Mouse (Mus musculus) limb, embryonic 13.5 days (tissue): Measurements from ENCODE around the gene Hic1. TPM values are rescaled to one million over a fixed set of nuclear protein-coding genes. Genes with fewer than 3 reads are reported as not detected.

ENCODE experiments used
- ATAC-seq: fragments of 200-750 bp; cut with Nextera tagmentation; 2 replicates; pipeline ENCODE4 v1.8.0; 2017; ENCODE audit warnings: low read depth, moderate number of reproducible peaks, moderate TSS enrichment; ENCODE audit not compliant: low FRiP score
- H3K27ac ChIP-seq: fragments of 300-500 bp; sonication (generic); 2 replicates; pipeline ENCODE4 v1.5.1; 2015; ENCODE audit warnings: inconsistent platforms, mild to moderate bottlenecking, moderate library complexity
- H3K27me3 ChIP-seq: fragments of 300-500 bp; sonication (generic); 2 replicates; pipeline ENCODE4 v1.6.1; 2015; ENCODE audit warnings: mild to moderate bottlenecking, inconsistent platforms
- H3K36me3 ChIP-seq: fragments of 300-500 bp; sonication (generic); 2 replicates; pipeline ENCODE4 v1.6.1; 2015; ENCODE audit warnings: inconsistent platforms, mild to moderate bottlenecking, moderate library complexity
- H3K4me1 ChIP-seq: fragments of 300-500 bp; sonication (generic); 2 replicates; pipeline ENCODE4 v1.6.1; 2015; ENCODE audit warnings: inconsistent platforms
- H3K4me2 ChIP-seq: fragments of 300-500 bp; sonication (generic); replicated peaks from 2 replicates; pipeline ENCODE4 v1.6.1; 2015; ENCODE audit warnings: inconsistent platforms, mild to moderate bottlenecking, moderate library complexity
- H3K4me3 ChIP-seq: fragments of 300-500 bp; sonication (generic); 2 replicates; pipeline ENCODE4 v1.5.1; 2015; ENCODE audit warnings: moderate library complexity, mild to moderate bottlenecking, inconsistent platforms
- H3K9ac ChIP-seq: fragments of 300-500 bp; sonication (generic); 2 replicates; pipeline ENCODE4 v1.6.1; 2015; ENCODE audit warnings: mild to moderate bottlenecking, inconsistent platforms
- H3K9me3 ChIP-seq: fragments of 300-500 bp; sonication (generic); 2 replicates; pipeline ENCODE4 v1.6.1; 2016; ENCODE audit warnings: inconsistent platforms
- WGBS: fragments of 180-500 bp; shearing (Covaris S2); methylation state at CpG from one replicate; pipeline ENCODE4 v1.1.7; 2015; 5-methylcytosine and 5-hydroxymethylcytosine counted together
- polyA plus RNA-seq: library from polyadenylated mRNA; unstranded; fragments of >200 nt; fragmentation: Nextera tagmentation; extraction: Ambion mirVana; gene quantifications from 2 replicates; pipeline ENCODE4 v1.2.1, GENCODE M21; 2015

Gene Hic1
- polyA plus RNA-seq, 1 experiment from 2014 or later, result 28.2 TPM

DNA sequence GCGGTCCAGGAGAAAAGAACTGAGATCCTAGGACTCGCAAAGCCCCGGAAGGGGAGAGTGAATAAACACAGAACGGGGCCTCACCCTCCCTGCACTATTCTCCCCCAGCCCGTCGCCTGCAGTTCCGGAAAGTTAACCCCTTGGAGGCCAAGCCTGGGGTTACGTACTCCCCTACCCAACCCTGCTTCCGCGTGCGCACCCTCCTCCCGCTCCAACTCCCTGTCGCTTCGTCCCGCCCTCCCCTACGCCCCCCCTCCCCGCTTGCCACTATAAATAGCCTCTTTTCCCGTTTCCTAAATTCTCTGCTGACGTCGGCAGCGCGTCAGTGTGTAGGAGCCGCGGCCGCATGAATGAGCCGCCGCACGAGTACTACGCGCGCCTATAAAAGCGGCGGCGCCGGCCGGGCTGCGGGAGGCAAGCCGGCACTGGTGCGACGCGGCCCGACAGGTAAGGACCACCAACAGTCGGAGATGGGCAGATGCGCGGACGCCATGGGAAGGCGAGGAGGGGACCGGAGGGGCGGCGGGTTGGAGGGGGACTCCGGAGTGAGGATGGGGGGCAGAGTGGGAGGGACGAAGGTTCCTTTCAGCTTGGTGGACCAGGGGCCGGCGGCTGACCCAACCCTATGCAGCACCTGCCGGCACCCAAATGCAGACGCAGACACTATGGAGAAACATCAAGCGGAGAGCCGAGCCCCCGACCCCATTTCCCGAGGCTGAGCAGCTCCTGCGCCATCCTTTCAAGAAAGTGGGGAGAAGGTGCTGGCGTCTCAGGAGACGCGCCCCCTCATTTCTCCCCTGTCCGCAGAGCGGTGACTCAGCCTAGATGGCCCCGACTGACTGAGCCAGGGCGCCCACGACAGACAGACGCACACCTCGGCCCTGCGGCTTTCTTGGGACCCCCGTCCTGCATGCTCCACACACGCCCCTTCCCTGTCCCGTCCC is 3.1 kb upstream of the Hic1 start:
- peaks cover 57% of the 10 kb centered on the region for H3K4me1 ChIP-seq
- peak overlapping the region; percentile 85 for H3K4me2 ChIP-seq
- ATAC-seq, result no peak
- H3K27ac ChIP-seq, result no peak overlapping the region
- peaks cover 18% of the 10 kb centered on the region for H3K36me3 ChIP-seq
- H3K27me3 ChIP-seq, result peaks cover 68% of the 10 kb centered on the region
- H3K9ac ChIP-seq, result peak overlapping the region; percentile 43
- H3K9me3 ChIP-seq, result no peaks in the 10 kb centered on the region
- H3K4me3 ChIP-seq, result peak overlapping the region; percentile 56
- under 1% methylated on average over 75 of the region's 75 CpGs for WGBS

DNA sequence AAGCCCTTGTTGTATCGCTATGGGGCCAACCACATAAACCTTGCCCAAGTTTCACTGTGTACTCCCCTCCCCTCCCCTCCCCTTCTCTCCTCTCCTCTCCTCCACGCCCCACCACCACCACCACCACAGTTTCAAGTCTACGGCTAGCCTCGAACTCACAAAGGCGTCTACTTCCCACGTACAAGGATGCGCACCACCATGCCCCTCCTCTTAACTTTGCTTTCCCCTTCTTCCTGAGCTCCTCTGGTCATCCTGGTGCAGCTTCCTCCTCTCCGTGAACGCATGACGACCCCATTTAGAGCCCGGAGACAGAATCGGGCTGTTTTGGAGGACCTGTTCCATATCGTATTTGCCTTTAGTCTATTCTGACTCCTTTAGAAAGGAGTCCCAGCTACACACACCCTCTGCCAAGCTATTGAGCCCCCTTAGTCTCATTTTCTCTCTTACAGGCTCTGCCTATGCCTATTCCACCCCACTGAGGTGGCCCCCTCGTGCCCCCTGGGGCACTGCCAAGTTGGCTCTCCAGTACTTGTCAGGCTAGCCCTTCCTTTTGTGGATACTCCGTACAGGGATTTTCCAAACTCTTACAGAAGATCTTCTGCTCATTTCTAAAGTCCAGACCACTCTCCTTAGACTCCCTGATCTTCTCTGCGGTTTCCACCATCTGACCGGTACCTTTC is 2.0 kb upstream of the Hic1 start:
- H3K9ac ChIP-seq, result no peak overlapping the region
- ATAC-seq, result no peak
- peaks cover 18% of the 10 kb centered on the region for H3K36me3 ChIP-seq
- H3K4me3 ChIP-seq, result peak overlapping the region; percentile 56
- H3K27me3 ChIP-seq, result peaks cover 78% of the 10 kb centered on the region
- H3K27ac ChIP-seq, result no peak overlapping the region
- peak overlapping the region; percentile 85 for H3K4me2 ChIP-seq
- WGBS, result 12% methylated on average over 17 of the region's 17 CpGs
- peaks cover 65% of the 10 kb centered on the region for H3K4me1 ChIP-seq
- no peaks in the 10 kb centered on the region for H3K9me3 ChIP-seq

DNA sequence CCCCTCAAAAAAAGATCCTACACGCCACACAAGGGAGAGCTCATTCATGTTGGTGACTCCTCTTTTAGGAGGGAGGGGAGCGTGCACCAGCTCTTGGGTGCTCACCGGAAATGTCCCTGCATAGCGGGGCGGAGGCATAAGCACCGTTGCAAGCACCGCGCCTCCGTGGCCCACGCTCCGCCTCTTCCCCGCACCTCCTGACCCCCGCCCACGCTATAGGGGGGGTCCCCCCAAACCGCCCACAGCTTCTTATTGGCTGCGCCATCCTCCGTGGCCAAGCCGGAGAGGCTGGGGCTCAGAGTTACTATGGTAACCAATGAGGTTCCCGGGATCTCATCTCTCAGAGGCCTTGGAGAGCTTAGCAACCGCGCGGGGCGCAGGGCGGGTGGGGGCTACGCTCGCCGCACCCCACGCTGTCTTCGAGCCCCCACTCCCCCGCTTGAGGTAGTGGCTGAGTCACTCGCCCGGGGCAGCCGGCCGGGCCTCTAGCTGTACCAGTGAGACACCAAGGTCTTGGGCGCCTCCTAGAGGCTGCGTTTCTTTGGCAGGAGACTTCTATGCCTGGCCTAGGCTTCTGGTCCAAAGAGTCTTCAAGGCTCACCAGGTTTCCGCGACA is 925 bp upstream of the Hic1 start:
- Histone ChIP-seq H3K36me3 (peaks cover 22% of the 10 kb centered on the region), H3K4me2 (peak overlapping the region; percentile 87), H3K9ac (peak overlapping the region; percentile 43; the same call in 1 of the 2 replicates), H3K4me1 (peaks cover 76% of the 10 kb centered on the region), H3K27me3 (peaks cover 89% of the 10 kb centered on the region), H3K4me3 (peak overlapping the region; percentile 75), H3K9me3 (no peaks in the 10 kb centered on the region), H3K27ac (no peak overlapping the region)
- ATAC-seq, result peak; percentile 60
- under 1% methylated on average over 38 of the region's 38 CpGs for WGBS

DNA sequence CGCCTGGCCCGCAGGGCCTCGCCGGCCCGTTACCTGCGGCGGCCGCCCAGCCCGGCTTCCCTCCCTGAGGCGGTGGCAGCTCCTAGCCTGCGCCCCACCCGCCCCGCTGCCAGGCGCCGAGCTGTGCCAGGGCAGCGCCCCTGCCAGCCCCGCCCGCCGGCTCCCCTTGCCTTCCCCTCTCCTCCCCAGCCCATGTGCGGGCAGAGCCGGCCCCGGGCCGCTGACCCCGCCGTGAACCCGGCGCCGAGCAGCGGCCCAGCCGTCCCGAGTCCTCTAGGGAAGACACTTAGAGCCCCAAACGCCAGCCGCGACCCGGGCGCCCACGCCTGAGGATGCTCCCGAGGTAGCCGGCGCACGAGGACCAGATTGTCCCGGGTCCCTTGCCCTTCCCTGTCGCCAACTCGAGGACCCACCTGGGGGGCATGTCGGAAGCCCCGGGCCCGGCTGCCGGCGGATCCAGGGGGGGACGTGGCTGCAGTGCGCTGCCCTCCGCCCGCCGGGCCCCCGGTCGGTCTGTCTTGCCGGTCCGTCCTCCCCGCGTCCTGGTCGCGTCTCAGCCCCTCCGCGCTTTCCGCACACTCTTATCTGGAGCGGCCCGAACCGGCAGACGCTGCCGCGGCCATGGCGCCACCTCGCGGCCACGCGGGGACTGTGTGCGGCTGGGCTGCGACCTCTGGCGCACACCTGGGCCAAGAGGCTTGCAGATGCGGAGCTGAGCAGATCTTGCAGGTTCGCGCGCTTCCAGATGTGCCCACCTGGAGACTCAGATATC is 543 bp downstream of the Hic1 start:
- Histone ChIP-seq H3K9me3 (no peaks in the 10 kb centered on the region), H3K27me3 (peaks cover 99% of the 10 kb centered on the region), H3K4me2 (peak overlapping the region; percentile 87), H3K36me3 (peaks cover 37% of the 10 kb centered on the region), H3K4me1 (peaks cover 86% of the 10 kb centered on the region), H3K27ac (peak overlapping the region; percentile 92), H3K9ac (peak overlapping the region; percentile 90), H3K4me3 (peak overlapping the region; percentile 75)
- ATAC-seq, result peak; percentile 43
- WGBS, result under 1% methylated on average over 72 of the region's 83 CpGs

DNA sequence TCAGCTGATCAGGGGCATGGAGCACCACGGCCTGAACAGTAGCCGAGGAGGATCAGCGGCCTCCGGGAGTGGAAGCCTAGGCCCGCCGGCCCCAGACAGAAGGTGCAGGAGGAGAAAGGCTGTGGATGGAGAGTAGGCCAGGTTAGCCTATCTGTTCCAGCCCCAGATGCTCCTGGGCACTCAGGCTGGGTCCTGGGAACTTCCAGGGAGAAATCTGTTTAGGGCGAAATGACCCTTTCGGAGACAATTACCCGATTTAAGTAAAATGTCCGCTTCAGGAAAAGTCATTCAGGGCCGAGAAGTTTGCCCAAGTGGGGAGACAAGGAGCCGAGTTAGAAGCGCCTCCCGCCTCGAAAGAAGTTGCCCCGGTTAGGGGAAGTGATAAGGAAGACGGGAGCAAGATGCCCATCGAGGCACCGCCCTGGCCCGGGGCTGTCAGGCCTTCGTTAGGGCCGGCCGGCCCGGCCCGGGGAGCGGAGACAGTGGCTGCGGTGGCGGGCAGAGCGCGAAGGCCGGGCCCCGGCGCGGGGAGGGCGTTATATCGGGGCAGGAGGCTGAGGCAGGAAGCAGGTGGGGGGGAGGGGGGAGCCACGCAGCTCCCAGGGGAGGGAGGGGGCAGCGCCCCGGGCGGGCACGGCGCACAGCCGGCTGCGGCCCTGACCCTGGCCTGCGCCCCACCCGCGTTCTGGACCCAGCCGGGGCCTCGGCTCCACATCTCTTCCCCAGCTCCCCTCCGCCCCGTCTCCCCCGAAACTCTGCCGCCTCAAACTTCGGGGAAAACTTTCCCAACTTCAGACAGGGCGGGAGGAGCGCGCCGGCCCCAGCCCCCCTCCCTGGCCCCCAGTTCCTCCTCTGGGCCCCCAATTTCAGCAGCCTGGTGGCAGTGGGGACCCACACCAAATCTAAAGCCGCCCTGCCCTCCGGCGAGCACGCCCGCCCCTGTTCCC is 1.4 kb downstream of the Hic1 start:
- Histone ChIP-seq H3K9me3 (no peaks in the 10 kb centered on the region), H3K4me1 (peaks cover 89% of the 10 kb centered on the region), H3K9ac (peak overlapping the region; percentile 90), H3K4me3 (peak overlapping the region; percentile 75), H3K27ac (peak overlapping the region; percentile 92), H3K27me3 (peaks cover 99% of the 10 kb centered on the region), H3K4me2 (peak overlapping the region; percentile 87), H3K36me3 (peaks cover 46% of the 10 kb centered on the region)
- ATAC-seq, result no peak
- WGBS, result 5% methylated on average over 53 of the region's 63 CpGs

DNA sequence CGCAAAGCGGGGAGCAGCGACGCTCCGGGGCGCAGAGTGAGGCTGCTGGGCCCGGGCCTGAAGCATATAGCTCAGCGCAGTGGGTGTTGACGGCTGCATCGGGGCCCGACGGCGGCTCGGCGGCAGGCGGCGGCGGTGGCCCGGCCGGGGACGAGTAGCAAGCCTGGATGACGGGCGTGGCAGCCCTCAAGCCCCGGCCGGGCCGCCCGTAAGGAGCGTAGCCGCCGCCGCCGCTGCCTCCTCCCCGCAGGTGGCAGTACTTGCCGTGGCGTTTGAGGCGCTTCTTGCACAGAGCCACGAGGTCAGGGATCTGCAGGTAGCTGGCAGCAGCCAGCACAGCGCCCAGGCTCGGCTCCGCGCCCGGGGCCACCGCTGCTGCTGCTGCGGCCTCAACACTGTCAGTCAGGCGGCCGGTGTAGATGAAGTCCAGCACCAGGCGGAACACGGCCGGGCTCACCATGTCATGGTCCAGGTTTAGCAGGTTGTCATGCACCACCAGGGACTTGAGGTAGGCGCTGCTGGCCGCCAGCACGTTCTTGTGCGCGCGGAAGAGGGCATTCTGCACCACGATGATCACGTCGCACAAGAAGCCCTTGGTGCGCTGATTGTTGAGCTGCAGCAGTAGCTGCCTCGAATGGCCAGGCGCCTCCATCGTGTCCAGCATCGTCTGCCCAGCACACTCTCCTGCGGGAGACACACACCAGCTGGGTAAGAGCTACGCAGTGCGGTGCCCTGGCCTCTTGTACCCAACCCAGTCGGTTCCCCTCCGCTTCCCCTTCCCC is 2.3 kb downstream of the Hic1 start:
- peaks cover 89% of the 10 kb centered on the region for H3K4me1 ChIP-seq
- H3K36me3 ChIP-seq, result peaks cover 54% of the 10 kb centered on the region
- peak overlapping the region; percentile 75 for H3K4me3 ChIP-seq
- H3K27ac ChIP-seq, result peak overlapping the region; percentile 92
- H3K4me2 ChIP-seq, result peak overlapping the region; percentile 87
- H3K9me3 ChIP-seq, result no peaks in the 10 kb centered on the region
- peak overlapping the region; percentile 90 for H3K9ac ChIP-seq
- no peak for ATAC-seq
- H3K27me3 ChIP-seq, result peaks cover 94% of the 10 kb centered on the region
- 3% methylated on average over 67 of the region's 68 CpGs for WGBS

DNA sequence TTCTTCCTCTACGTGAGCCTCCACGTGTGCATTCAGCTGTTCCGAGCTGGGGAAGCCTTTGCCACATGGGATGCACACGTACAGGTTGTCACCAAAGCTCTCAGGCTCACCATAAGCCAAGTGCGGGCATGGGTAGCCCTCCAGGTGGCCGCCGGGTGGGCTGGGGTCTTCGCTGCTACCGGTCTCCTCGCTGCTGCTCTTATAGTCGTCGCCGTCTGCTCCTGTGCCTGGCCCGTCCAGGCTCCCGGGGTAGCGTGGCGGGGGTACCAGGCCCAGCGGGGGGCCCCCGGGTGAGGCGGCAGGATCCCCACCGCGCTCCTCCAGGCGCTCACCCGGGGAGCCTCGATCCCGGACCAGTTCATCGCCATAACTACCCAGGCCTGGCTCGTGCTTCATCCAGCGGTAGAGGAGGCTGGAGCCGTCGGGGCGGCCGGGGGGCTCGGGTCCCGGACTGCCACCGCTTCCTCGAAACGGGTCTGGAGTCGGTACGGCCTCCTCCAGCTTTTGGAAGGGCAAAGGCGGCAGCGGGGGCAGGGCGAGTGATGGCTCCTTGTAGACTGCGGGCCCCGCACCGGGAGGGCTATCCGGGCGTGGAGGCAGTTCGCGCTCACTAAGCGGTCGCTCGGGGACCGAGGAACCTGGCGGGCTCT is 3.0 kb downstream of the Hic1 start:
- no peak for ATAC-seq
- Histone ChIP-seq H3K4me2 (peak overlapping the region; percentile 87), H3K4me3 (peak overlapping the region; percentile 75), H3K4me1 (peaks cover 89% of the 10 kb centered on the region), H3K9ac (peak overlapping the region; percentile 90), H3K36me3 (peaks cover 62% of the 10 kb centered on the region), H3K9me3 (no peaks in the 10 kb centered on the region), H3K27me3 (peaks cover 86% of the 10 kb centered on the region), H3K27ac (peak overlapping the region; percentile 92)
- WGBS, result 6% methylated on average over 55 of the region's 55 CpGs

DNA sequence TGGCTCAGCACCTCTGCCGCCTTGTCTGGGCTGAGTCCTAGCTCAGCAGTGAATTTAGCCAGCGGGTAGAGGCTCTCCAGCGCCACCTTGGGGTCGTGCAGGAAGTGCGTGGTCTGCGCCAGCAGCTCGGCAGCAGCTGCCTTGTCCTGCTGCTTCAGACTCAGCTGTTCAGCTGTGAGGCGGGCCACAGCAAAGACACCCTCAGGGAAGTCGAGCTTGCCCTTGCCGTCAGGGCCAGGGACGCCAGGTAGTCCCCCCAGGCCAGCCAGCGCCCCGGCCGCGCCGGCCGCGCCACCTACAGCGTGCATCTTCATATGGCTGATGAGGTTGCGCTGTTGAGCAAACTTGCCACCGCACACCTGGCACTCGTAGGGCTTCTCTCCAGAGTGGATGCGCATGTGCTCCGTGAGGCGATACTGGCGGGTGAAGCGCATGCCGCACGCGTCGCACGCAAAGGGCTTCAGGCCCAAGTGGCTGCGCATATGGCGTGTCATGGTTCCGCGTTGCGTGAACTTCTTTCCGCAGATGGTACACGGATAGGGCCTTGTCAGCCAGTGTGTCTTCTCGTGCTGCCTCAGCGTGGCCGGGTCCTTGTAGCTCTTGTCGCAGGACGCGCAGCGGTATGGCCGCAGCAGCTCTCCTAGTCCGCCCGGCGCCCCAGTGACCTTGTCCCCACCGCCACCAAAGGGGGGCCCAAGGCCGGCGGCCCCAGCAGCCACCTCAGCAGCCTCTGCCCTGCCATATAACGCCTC is 3.7 kb downstream of the Hic1 start:
- 5% methylated on average over 54 of the region's 54 CpGs for WGBS
- Histone ChIP-seq H3K36me3 (peaks cover 69% of the 10 kb centered on the region), H3K27ac (peak overlapping the region; percentile 92), H3K9ac (peak overlapping the region; percentile 90), H3K9me3 (no peaks in the 10 kb centered on the region), H3K27me3 (peaks cover 79% of the 10 kb centered on the region), H3K4me3 (peak overlapping the region; percentile 75), H3K4me1 (peaks cover 87% of the 10 kb centered on the region), H3K4me2 (peak overlapping the region; percentile 87)
- ATAC-seq, result no peak

DNA sequence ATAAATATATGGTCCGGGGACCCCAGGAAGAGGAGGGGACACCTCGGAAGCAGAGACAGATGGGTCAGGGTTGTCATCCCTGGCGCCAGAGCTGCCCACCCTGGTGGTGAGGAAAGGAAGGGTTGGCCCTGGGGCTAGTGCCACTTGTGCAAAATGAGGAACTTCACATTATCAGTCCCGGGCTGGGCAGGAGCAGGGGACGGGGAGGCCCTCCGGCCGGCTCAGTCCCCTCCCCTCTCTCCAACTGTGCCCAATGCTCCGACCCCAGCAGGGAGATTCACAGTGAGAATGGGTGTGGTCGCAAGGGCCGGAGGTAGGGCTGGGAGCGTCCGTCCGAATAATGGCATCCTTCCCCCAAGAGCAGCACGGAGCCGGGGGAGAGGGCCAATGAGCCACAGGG is 4.6 kb downstream of the Hic1 start:
- Histone ChIP-seq H3K27me3 (peaks cover 71% of the 10 kb centered on the region), H3K4me3 (peak overlapping the region; percentile 75), H3K9ac (peak overlapping the region; percentile 90), H3K9me3 (no peaks in the 10 kb centered on the region), H3K27ac (peak overlapping the region; percentile 92), H3K4me2 (peak overlapping the region; percentile 87), H3K36me3 (peaks cover 77% of the 10 kb centered on the region), H3K4me1 (peaks cover 78% of the 10 kb centered on the region)
- no peak for ATAC-seq
- 23% methylated on average over 15 of the region's 15 CpGs for WGBS
